Mouse (Mus musculus) thymus, adult 2 months (tissue): ENCODE measurements around the gene Lrrtm3.

ENCODE experiments used
- CTCF ChIP-seq: fragments of 200-500 bp; IDR thresholded peaks from 2 replicates; pipeline ENCODE4 v1.5.1; 2012; ENCODE audit warnings: mild to moderate bottlenecking, control low read depth, low read length, moderate library complexity, borderline replicate concordance; ENCODE audit not compliant: control insufficient read depth, poor library complexity, insufficient read depth; ENCODE audit errors: extremely low read depth
- POLR2A ChIP-seq: fragments of 200-500 bp; IDR thresholded peaks from 2 replicates; pipeline ENCODE4 v1.6.1; 2012; ENCODE audit warnings: mild to moderate bottlenecking, low read length, control low read depth, moderate library complexity; ENCODE audit not compliant: control insufficient read depth, poor library complexity, insufficient read depth; ENCODE audit errors: extremely low read depth

- TF ChIP-seq POLR2A, result no peak
- no peak for TF ChIP-seq CTCF
Measured at GRCm38 (mm10) chr10:64049946-64050345, 40.1 kb downstream of the Lrrtm3 start.
